8 mouse cellular contexts compared by ENCODE assay signal in the genomic region with DNA sequence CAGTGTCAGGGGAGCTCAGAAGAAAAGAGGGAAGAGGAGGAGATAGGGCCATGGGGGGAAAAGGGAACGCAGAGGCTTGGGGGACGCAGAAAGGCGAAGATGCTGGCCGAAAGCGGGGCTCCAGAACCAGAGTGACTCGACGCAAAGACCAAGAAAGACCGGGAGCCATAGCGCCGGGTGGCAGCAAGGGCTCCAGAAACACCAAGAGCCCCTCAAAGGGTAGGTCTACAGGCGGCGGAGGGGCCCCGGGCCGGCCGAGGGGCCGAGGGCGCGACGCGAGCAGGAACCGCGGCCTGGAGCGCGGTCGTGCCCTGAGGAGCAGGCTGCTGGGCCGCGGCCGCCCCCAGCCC. TPM values are rescaled to one million over a fixed set of nuclear protein-coding genes. Genes with fewer than 3 reads are reported as not detected.
DNase-seq lines count a peak whose midpoint lies in the region; ATAC-seq and TF ChIP-seq lines count a peak whose summit lies in the region.

No protein-coding gene starts in this region.

- peak overlapping the region; percentile 82 for H3K4me2 ChIP-seq in intestine, postnatal 0 days (replicated peaks; ENCODE audit: low read depth)
- H3K4me2 ChIP-seq in midbrain, embryonic 16.5 days (ENCODE audit: low read length), result peak overlapping the region; percentile 71

- H3K27me3 ChIP-seq in kidney, adult 2 months (replicated peaks; ENCODE audit: control insufficient read depth, insufficient read depth, low read length), result no peaks in the 10 kb centered on the region
- H3K27me3 ChIP-seq in intestine, postnatal 0 days (replicated peaks; ENCODE audit: control insufficient read depth, insufficient read depth, low read length), result no peaks in the 10 kb centered on the region
- no peaks in the 10 kb centered on the region for H3K27me3 ChIP-seq in midbrain, embryonic 16.5 days (ENCODE audit: control insufficient read depth, insufficient read depth, low read depth, low read length)

- no peak for TF ChIP-seq CTCF in kidney, adult 2 months (conservative IDR thresholded peaks at IDR 0.05; ENCODE audit: insufficient read depth, insufficient read length, low read depth, low read length)
- no peak for TF ChIP-seq CTCF in intestine, postnatal 0 days (IDR thresholded peaks at IDR 0.05; ENCODE audit: low read depth)

- TF ChIP-seq POLR2A in kidney, adult 2 months (IDR thresholded peaks at IDR 0.05; ENCODE audit: low read depth, low read length), result no peak

- H3K27ac ChIP-seq in kidney, adult 2 months (ENCODE audit: insufficient read depth, low read depth, low read length), result peak overlapping the region; percentile 94
- H3K27ac ChIP-seq in intestine, postnatal 0 days (ENCODE audit: low read depth, low read length), result peak overlapping the region; percentile 96
- peak overlapping the region; percentile 99 for H3K27ac ChIP-seq in midbrain, embryonic 16.5 days (ENCODE audit: low read length)

- H3K9me3 ChIP-seq in intestine, postnatal 0 days (ENCODE audit: control insufficient read depth), result no peaks in the 10 kb centered on the region
- H3K9me3 ChIP-seq in midbrain, embryonic 16.5 days (replicated peaks; ENCODE audit: control insufficient read depth, low read length, poor library complexity, severe bottlenecking), result no peaks in the 10 kb centered on the region

- peaks cover 8% of the 10 kb centered on the region for H3K36me3 ChIP-seq in kidney, adult 2 months (ENCODE audit: control insufficient read depth, insufficient read depth, low read length)
- peaks cover 31% of the 10 kb centered on the region for H3K36me3 ChIP-seq in intestine, postnatal 0 days (ENCODE audit: control insufficient read depth, insufficient read depth)
- peaks cover 21% of the 10 kb centered on the region for H3K36me3 ChIP-seq in midbrain, embryonic 16.5 days (ENCODE audit: control insufficient read depth, insufficient read depth, low read length)

- no peak for DNase-seq in kidney, adult 2 months
- no peak for DNase-seq in kidney, postnatal 14 days
- DNase-seq in c-Kit-negative CD71-positive TER-119-positive erythroid progenitor cells, embryonic 14.5 days (ENCODE audit: low read depth, low spot score), result peak; percentile 27
- no peak for DNase-seq in left cerebral cortex, postnatal 4 days

- intact Hi-C loops in left cerebral cortex, postnatal 4 days (cut with DNase I), result no loop called here

- 2% methylated on average over 28 of the region's 28 CpGs for WGBS in kidney, adult 2 months
- WGBS in intestine, postnatal 0 days, result 1% methylated on average over 24 of the region's 28 CpGs
- under 1% methylated on average over 26 of the region's 28 CpGs for WGBS in midbrain, embryonic 16.5 days

- H3K4me1 ChIP-seq in kidney, adult 2 months (ENCODE audit: control insufficient read depth, insufficient read depth, low read length), result peaks cover 20% of the 10 kb centered on the region
- H3K4me1 ChIP-seq in intestine, postnatal 0 days (replicated peaks; ENCODE audit: control insufficient read depth, insufficient read depth, low read length), result peaks cover 4% of the 10 kb centered on the region; the same call in 1 of the 2 replicates
- H3K4me1 ChIP-seq in midbrain, embryonic 16.5 days (ENCODE audit: control insufficient read depth, insufficient read depth, low read length), result peaks cover 29% of the 10 kb centered on the region

- no peak for ATAC-seq in intestine, postnatal 0 days
- ATAC-seq in midbrain, embryonic 16.5 days, result no peak
- no peak for ATAC-seq in activated CD4-positive, CD25-positive, alpha-beta regulatory T cell, adult 4 months
- no peak for ATAC-seq in erythroid progenitor cell, adult 5-6 weeks (replicated peaks; ENCODE audit: low FRiP score, poor library complexity, severe bottlenecking)

- peak overlapping the region; percentile 98 for H3K9ac ChIP-seq in intestine, postnatal 0 days (ENCODE audit: low read depth, low read length)
- H3K9ac ChIP-seq in midbrain, embryonic 16.5 days (ENCODE audit: low read depth, low read length), result peak overlapping the region; percentile 100

- H3K4me3 ChIP-seq in kidney, adult 2 months (ENCODE audit: insufficient read depth, low read depth, low read length), result peak overlapping the region; percentile 81
- H3K4me3 ChIP-seq in intestine, postnatal 0 days (ENCODE audit: low read depth, low read length), result peak overlapping the region; percentile 94
- peak overlapping the region; percentile 99 for H3K4me3 ChIP-seq in midbrain, embryonic 16.5 days (ENCODE audit: low read depth, low read length)

RNA-seq across cellular contexts. Expression of a gene that starts 0.5 kb away (rescaled TPM):
- polyA plus RNA-seq in kidney, adult 2 months (2012; rRNA removed), result 237 and 272 TPM in 2 replicates
- polyA plus RNA-seq in intestine, postnatal 0 days (2015; fragmentation: Nextera tagmentation; extraction: Ambion mirVana), result 40.0 and 54.1 TPM in 2 replicates
- 148 and 167 TPM in 2 replicates for polyA plus RNA-seq in midbrain, embryonic 16.5 days (2015; fragmentation: Nextera tagmentation; extraction: Ambion mirVana)
- polyA plus RNA-seq in activated CD4-positive, CD25-positive, alpha-beta regulatory T cell, adult 4 months (2017; shearing (Covaris generic)), result 10 to 100 TPM; 38.8 to 78.9 TPM
- 100 to 1,000 TPM; 311 to 315 TPM for total RNA-seq in left cerebral cortex, postnatal 4 days (2021)
- 227 and 234 TPM in 2 replicates for total RNA-seq in erythroid progenitor cell, adult 5-6 weeks (2015; ENCODE audit: low replicate concordance)
- 42.0 and 64.3 TPM in 2 replicates for total RNA-seq in erythroid progenitor cell, adult 5-6 weeks (2017; ENCODE audit: low replicate concordance)

RNA-seq across cellular contexts. Expression of a gene that starts 11.7 kb away (rescaled TPM):
- 0.65 and 2.6 TPM in 2 replicates for polyA plus RNA-seq in kidney, adult 2 months (2012; rRNA removed)
- polyA plus RNA-seq in intestine, postnatal 0 days (2015; fragmentation: Nextera tagmentation; extraction: Ambion mirVana), result 23.1 and 25.4 TPM in 2 replicates
- polyA plus RNA-seq in midbrain, embryonic 16.5 days (2015; fragmentation: Nextera tagmentation; extraction: Ambion mirVana), result 6.2 and 6.9 TPM in 2 replicates
- polyA plus RNA-seq in activated CD4-positive, CD25-positive, alpha-beta regulatory T cell, adult 4 months (2017; shearing (Covaris generic)), result 1 to 10 TPM in 1 of 2 experiments, under 1 TPM in 1; 0.91 to 1.9 TPM
- total RNA-seq in left cerebral cortex, postnatal 4 days (2021), result 1 to 10 TPM; 2.5 to 3.6 TPM
- 14.1 and 28.1 TPM in 2 replicates for total RNA-seq in erythroid progenitor cell, adult 5-6 weeks (2015; ENCODE audit: low replicate concordance)
- 3.3 and 32.3 TPM in 2 replicates for total RNA-seq in erythroid progenitor cell, adult 5-6 weeks (2017; ENCODE audit: low replicate concordance)

RNA-seq across cellular contexts. Expression of a gene that starts 24.0 kb away (rescaled TPM):
- polyA plus RNA-seq in kidney, adult 2 months (2012; rRNA removed), result 9.4 and 17.7 TPM in 2 replicates
- polyA plus RNA-seq in intestine, postnatal 0 days (2015; fragmentation: Nextera tagmentation; extraction: Ambion mirVana), result 11.3 and 12.9 TPM in 2 replicates
- 4.7 and 5.9 TPM in 2 replicates for polyA plus RNA-seq in midbrain, embryonic 16.5 days (2015; fragmentation: Nextera tagmentation; extraction: Ambion mirVana)
- 10 to 100 TPM in 1 of 2 experiments, 1 to 10 TPM in 1; 5.4 to 13.4 TPM for polyA plus RNA-seq in activated CD4-positive, CD25-positive, alpha-beta regulatory T cell, adult 4 months (2017; shearing (Covaris generic))
- 10 to 100 TPM; 12.3 to 17.6 TPM for total RNA-seq in left cerebral cortex, postnatal 4 days (2021)
- total RNA-seq in erythroid progenitor cell, adult 5-6 weeks (2015; ENCODE audit: low replicate concordance), result 34.2 and 66.2 TPM in 2 replicates
- 48.4 and 53.5 TPM in 2 replicates for total RNA-seq in erythroid progenitor cell, adult 5-6 weeks (2017; ENCODE audit: low replicate concordance)

RNA-seq across cellular contexts. Expression of a gene that starts 29.2 kb away (rescaled TPM):
- polyA plus RNA-seq in kidney, adult 2 months (2012; rRNA removed), result 145 and 160 TPM in 2 replicates
- polyA plus RNA-seq in intestine, postnatal 0 days (2015; fragmentation: Nextera tagmentation; extraction: Ambion mirVana), result 37.4 and 46.0 TPM in 2 replicates
- 70.5 and 75.7 TPM in 2 replicates for polyA plus RNA-seq in midbrain, embryonic 16.5 days (2015; fragmentation: Nextera tagmentation; extraction: Ambion mirVana)
- 10 to 100 TPM; 26.2 to 34.1 TPM for polyA plus RNA-seq in activated CD4-positive, CD25-positive, alpha-beta regulatory T cell, adult 4 months (2017; shearing (Covaris generic))
- total RNA-seq in left cerebral cortex, postnatal 4 days (2021), result 100 to 1,000 TPM; 395 to 410 TPM
- total RNA-seq in erythroid progenitor cell, adult 5-6 weeks (2015; ENCODE audit: low replicate concordance), result 70.6 and 96.0 TPM in 2 replicates
- total RNA-seq in erythroid progenitor cell, adult 5-6 weeks (2017; ENCODE audit: low replicate concordance), result 54.5 and 81.8 TPM in 2 replicates

RNA-seq across cellular contexts. Expression of a gene that starts 30.0 kb away (rescaled TPM):
- 2.5 and 20.9 TPM in 2 replicates for polyA plus RNA-seq in kidney, adult 2 months (2012; rRNA removed)
- polyA plus RNA-seq in intestine, postnatal 0 days (2015; fragmentation: Nextera tagmentation; extraction: Ambion mirVana), result 1.7 and 2.4 TPM in 2 replicates
- polyA plus RNA-seq in midbrain, embryonic 16.5 days (2015; fragmentation: Nextera tagmentation; extraction: Ambion mirVana), result 0.48 and 0.62 TPM in 2 replicates
- polyA plus RNA-seq in activated CD4-positive, CD25-positive, alpha-beta regulatory T cell, adult 4 months (2017; shearing (Covaris generic)), result 100 to 1,000 TPM; 134 to 383 TPM
- under 1 TPM; 0.77 to 0.88 TPM for total RNA-seq in left cerebral cortex, postnatal 4 days (2021)
- 1.8 and 8.0 TPM in 2 replicates for total RNA-seq in erythroid progenitor cell, adult 5-6 weeks (2015; ENCODE audit: low replicate concordance)
- total RNA-seq in erythroid progenitor cell, adult 5-6 weeks (2017; ENCODE audit: low replicate concordance), result 0.30 and 10.0 TPM in 2 replicates
